Mouse (Mus musculus): Measurements from ENCODE around the gene Ccdc18.
"Not testable (repeated sequence)": the region's sequence is repeated elsewhere in the genome, so short reads cannot be mapped to it uniquely, and the experiment has no call there.

The Ccdc18 gene

DNA sequence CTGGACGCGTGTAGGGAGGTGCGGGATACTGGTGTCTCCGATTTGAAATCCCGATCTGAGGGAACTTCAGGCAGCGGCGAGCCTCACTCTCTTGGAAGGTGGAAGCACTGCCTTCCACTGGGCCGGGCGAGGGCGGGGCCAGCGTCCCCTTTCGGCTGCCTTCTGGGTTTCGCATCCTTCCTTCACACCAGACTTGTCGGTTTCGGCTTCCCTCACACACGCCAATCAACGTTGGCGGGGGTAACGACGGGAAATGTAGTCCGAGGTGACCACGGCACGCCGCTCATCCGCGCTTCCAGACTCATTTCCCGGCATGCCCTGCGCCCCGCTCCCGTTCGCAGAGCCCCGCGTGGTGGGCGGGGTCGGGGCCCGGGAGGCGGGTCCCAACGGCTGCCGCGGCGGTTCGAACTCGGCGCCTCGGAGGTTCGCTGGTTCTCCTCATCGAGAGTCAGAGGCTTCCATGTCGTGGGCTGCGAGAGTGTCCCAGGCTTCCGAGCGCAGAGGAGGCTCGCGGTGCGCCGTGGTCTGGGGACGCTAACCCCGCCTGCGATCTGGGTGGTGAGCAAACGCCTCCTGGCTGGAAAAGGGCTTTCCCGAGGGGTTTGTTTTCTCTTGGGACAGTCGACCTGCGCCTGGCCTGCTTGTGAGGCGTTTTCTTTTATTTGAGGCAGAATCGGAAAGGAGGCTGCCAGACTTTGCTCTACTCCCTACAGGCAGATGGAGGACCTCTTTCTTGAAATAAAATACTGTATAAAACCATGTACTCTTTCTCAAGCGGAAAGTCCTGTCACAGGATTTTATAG is at the start of gene Ccdc18, which contains the start of gene Tmed5:
Ccdc18 (plus strand) TSS at position 435 of the 803 bp plus-strand sequence.
Tmed5 (minus strand) TSS at position 180 of the 803 bp plus-strand sequence.
- DNase-seq (ENCODE audit: low spot score): peak; percentile 97

DNA sequence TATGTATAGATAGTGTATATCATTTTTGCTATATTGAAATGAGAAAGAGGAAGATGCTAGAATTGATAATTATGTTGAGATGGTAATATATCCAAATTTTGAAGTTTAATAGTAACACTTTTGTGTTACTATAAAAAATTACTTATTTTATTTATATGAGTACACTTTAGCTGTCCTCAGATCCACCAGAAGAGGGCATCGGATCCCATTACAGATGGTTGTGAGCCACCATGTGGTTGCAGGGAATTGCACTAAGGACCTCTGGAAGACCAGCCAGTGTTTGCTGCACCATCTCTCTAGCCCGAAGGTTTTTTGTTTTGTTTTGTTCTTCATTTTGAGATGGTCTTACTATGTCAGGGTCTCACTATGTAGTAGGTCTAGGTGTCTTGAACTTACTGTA is 47.2 kb upstream of the Ccdc18 start:
- no peak for DNase-seq (ENCODE audit: low spot score)

DNA sequence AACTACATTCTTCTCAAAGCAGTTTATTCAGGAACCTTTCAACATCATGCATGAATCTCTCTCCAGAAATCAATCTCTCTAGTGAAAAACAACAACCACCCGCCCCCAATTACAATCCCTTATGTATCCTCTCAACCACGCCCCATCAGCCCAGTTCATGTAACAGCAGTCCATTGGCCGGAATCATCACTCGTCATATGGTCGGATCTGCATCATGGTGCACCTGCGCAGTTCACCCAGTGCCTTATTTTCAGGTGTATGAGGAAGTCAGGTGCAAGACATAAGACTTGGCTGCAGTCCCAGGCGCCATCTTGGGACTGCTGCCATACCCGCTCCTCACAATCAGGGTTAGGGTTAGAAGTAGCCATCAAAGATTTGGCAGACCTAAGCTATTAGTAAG is 39.9 kb upstream of the Ccdc18 start:
- DNase-seq (ENCODE audit: low spot score): not testable (repeated sequence)

GRCm38 (mm10) chr5:108097676-108098075 is 35.0 kb upstream of the Ccdc18 start:
- no peak for DNase-seq (ENCODE audit: low spot score)

- DNase-seq (ENCODE audit: low spot score): no peak
Observed at GRCm38 (mm10) chr5:108100196-108100595, 32.5 kb upstream of the Ccdc18 start.

DNA sequence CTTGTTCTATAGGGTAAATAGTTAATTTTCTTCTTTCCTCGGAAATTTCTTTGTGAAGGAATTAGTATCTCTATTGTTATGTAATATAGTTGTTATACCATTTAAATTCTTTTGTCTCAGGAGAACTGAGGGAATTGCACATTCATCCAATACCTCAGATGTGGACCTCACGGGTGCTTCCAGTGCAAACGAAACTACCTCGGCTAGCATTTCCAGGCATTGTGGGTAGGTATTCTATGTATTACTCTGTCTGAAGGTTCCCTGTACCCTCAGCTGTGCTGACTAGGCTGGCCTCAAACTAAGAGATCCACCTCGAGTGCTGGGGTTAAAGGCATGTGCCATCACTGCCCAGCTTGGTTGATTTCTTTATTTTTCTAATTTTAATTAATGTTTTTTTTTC is 28.4 kb upstream of the Ccdc18 start:
- DNase-seq (ENCODE audit: low spot score): no peak

- DNase-seq (ENCODE audit: low spot score): no peak
Observed at GRCm38 (mm10) chr5:108109346-108109745, 23.3 kb upstream of the Ccdc18 start.

GRCm38 (mm10) chr5:108117693-108118092 is 15.0 kb upstream of the Ccdc18 start:
- no peak for DNase-seq (ENCODE audit: low spot score)

GRCm38 (mm10) chr5:108120221-108120900 is 12.3 kb upstream of the Ccdc18 start:
- DNase-seq (ENCODE audit: low spot score): no peak

GRCm38 (mm10) chr5:108131849-108132440 is 730 bp upstream of the Ccdc18 start:
- DNase-seq (ENCODE audit: low spot score): no peak

GRCm38 (mm10) chr5:108152592-108152991 is 19.9 kb downstream of the Ccdc18 start:
- no peak for DNase-seq (ENCODE audit: low spot score)

DNA sequence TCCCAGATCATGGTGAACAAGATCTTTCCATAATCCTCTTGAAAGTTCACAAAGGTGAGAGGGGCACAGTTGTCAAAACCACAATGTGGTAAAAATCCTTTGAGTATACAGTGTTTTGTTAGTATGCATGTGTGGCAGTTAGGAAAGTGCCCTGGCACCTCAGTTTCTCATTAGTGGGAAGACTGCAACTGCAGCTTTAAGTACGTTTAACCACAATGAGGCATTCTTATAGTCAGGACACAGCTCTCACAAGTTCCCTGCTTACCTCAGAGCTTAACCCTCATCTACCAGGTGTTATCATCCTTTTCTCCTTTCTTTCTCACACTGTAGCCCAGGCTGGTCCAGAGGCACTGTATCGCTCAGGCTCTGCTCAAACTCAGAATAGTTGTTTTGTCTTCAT is 28.1 kb downstream of the Ccdc18 start:
- no peak for DNase-seq (ENCODE audit: low spot score)

DNA sequence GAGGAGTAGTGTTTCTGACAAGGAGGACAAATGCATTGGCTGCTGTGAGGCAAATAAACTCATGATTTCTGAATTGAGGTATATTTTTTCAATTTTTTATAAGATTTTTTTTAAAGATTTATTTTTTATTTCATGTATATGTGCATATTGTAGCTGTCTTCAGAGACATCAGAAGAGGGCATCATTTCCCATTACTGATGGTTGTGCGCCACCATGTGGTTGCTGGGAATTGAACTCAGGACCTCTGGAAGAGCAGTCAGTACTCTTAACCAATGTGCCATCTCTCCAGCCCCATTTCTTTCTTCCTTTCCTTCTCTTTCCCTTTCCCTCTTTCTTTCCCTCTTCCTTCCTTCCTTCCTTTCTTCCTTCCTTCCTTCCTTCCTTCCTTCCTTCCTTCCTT is 31.0 kb downstream of the Ccdc18 start:
- DNase-seq (ENCODE audit: low spot score): peak; percentile 52

DNA sequence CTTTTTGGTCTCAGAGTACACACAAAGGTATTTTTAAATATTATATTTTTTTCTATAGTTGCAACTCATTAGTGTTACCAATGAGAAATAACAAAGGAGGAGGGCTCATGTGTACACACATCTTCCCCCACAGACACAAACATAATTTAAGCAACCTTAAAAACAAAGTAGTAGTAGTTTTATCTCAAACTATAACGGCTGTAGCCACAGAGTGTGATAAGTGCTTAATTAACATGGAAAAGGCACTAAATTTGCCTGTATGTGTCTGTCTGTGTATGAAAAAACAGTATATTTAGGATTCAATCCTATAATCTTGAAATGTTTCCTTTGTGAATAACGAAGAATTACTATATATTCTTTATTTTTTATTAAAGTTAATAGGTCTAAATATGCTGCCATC is 51.4 kb downstream of the Ccdc18 start:
- no peak for DNase-seq (ENCODE audit: low spot score)

- DNase-seq (ENCODE audit: low spot score): no peak
Observed at GRCm38 (mm10) chr5:108188967-108189366, 56.3 kb downstream of the Ccdc18 start.

DNA sequence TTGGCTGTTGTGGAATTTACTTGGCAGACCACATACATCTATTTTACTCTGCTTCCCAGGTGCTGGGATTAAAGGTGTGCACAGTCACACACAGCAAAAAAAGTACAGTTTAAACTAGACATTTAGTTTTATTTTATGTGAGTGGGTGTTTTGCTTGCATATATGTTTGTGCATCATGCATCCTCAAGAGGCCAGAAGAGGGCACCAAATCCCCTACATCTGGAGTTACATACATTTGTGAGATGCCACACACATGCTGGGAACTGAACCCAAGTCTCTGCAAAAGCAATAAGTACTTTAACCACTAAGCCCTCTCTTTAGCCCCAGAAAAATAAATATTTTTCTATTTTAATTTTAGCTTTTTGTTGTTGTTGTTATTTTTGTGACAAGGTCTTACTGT is 73.3 kb downstream of the Ccdc18 start:
- DNase-seq (ENCODE audit: low spot score): no peak

DNA sequence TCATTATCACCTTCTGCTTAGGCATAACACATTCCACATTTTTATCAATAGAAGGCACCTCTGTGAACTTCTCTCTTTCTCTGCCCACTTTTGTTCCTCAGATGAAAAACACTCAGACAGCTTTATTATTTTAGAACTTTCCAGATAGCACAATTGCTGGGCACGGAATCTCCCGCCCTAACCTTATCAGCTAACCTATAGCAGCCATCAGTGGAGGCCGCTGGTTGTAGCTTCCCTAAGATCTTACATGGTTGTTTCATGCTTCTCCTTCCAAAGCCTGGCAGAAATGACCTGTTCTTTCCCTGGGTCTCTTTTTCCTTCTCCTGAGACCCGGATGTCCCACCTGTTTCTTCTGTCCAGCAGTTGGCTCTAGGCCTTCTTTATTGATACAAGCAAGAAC is 78.8 kb downstream of the Ccdc18 start:
- no peak for DNase-seq (ENCODE audit: low spot score)

- DNase-seq (ENCODE audit: low spot score): no peak
Observed at GRCm38 (mm10) chr5:108214928-108215327, 82.3 kb downstream of the Ccdc18 start.

GRCm38 (mm10) chr5:108224077-108224476 is 91.4 kb downstream of the Ccdc18 start:
- no peak for DNase-seq (ENCODE audit: low spot score)

DNA sequence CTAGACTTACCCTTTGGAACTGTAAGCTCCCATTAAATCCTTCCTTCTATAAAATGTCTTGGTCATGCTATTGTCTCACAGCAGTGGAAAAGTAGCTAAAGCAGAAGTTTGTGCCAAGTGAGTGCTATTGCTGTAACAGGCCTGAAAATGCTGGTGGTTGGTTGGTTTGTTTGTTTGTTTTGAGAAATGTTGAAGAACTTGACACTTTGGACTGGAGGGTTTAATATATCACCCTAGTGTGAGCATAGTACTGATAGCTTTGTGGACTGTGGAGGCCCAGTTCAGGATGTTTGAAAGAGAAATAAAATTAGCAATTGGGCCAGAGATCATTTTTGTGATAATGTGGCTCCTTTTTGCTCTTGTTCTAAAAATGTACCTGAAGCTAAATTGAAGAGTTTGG is 93.5 kb downstream of the Ccdc18 start:
- no peak for DNase-seq (ENCODE audit: low spot score)

DNA sequence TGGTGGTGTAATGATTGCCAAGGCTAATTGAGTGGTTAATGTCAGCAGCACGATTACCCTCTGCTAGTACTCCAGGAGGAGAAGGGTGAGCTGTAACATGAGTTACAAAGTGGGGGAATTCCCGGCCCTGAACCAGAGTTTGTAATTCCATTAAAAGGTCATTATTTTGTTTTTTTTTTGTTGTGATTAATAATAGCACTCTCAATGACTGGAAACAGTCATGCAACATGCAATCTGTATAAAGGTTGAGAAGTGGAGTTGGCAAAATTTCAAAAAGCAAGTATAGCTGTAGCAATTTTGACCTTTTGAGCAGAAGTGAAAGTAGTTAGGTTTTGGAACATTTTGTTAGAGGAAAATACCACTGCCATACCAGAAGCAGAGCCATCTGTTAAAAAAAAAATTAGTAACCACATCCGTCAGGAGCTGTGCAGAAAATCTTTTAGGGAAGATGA is 113.7 kb downstream of the Ccdc18 start:
- DNase-seq (ENCODE audit: low spot score): no peak

DNA sequence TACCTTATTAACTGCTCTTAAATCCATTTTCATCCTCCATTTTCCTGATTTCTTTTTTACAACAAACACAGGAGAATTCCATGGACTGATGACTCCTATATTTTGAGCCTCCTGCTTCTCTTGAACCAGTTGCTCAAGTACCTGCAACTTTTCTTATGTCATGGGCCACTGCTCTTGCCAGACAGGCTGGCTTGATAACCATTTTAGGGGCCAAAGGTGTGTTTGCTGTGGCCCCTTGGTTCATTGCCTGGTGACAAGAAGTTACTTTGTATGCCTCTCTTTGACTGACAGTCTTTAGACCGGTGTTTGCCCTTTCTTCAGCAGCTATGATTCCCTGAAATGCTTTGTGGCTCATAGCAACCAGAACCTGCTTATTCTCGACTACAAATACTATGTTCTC is 117.4 kb downstream of the Ccdc18 start:
- DNase-seq (ENCODE audit: low spot score): no peak

- no peak for DNase-seq (ENCODE audit: low spot score)
Observed at GRCm38 (mm10) chr5:108255259-108255658, 122.6 kb downstream of the Ccdc18 start.
